In the genomic region with DNA sequence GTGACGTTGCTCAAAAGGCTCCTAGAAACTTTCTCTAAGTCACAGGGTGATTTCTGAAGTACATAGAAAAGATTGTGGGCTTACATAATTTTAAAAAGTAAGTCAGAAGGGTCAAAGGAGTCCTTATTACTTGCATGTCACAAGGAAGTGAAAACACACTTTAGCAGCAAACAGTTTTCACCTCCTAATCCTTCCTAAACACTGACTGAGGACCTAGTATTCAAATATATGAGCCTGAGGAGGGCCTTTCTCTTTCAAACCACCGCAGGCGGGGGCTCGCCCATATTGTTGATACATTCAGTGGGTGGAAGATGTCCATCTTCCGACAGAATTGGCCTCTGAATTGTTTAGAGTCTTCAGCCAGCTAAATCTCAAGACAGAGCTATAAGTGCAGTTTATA, we compare ENCODE assay signal across 18 mouse cellular contexts.
"Had no signal": no experiment of that assay in that cellular context is flagged by ENCODE, and none has a peak within 500 bp of the region (broad histone marks: within the 10 kb centered on the region; RNA-seq: fewer than 3 reads in every experiment).

No protein-coding gene starts in this region.

- H3K9me3 ChIP-seq: liver, embryonic 15.5 days; midbrain, embryonic 10.5 days; midbrain, embryonic 12.5 days; neural tube, embryonic 13.5 days; neural tube, embryonic 15.5 days; stomach, embryonic 15.5 days had no signal

- H3K27ac ChIP-seq: liver, embryonic 15.5 days; midbrain, embryonic 12.5 days; neural tube, embryonic 15.5 days; stomach, postnatal 0 days had no signal

- H3K36me3 ChIP-seq: liver, embryonic 15.5 days; stomach, embryonic 15.5 days had no signal

- H3K9ac ChIP-seq: liver, embryonic 15.5 days; lung, embryonic 14.5 days; midbrain, embryonic 12.5 days; neural tube, embryonic 13.5 days; neural tube, embryonic 15.5 days; stomach, embryonic 15.5 days had no signal

- H3K4me3 ChIP-seq: liver, embryonic 15.5 days; midbrain, embryonic 10.5 days; midbrain, embryonic 12.5 days; myocyte; neural tube, embryonic 13.5 days; neural tube, embryonic 15.5 days; stomach, embryonic 15.5 days had no signal

- H3K27me3 ChIP-seq: liver, embryonic 15.5 days; midbrain, embryonic 12.5 days; neural tube, embryonic 13.5 days; neural tube, embryonic 15.5 days; stomach, embryonic 15.5 days had no signal

- DNase-seq: lung, embryonic 14.5 days; lung, postnatal 10 days; midbrain, embryonic 14.5 days; retina, postnatal 1 day; right cerebral cortex, postnatal 25 days; right cerebral cortex, postnatal 4 days; spleen, adult 18-20 months; thymus, adult 2 months; thymus, postnatal 25 days; thymus, postnatal 4 days had no signal

- H3K4me2 ChIP-seq: liver, embryonic 15.5 days; lung, embryonic 14.5 days; midbrain, embryonic 12.5 days; neural tube, embryonic 13.5 days; neural tube, embryonic 15.5 days; stomach, embryonic 15.5 days had no signal
